Mouse (Mus musculus): ENCODE measurements at regions not wholly inside any gene's neighbourhood (a gene's known extent, or its start where the extent isn't known, plus 50 kb on each side); places are given as distances from the start of the nearest gene placed in this dataset.

GRCm38 (mm10) chr2:10307376-10307775, 62.9 kb upstream of the Sfmbt2 start:
- DNase-seq, result peak; percentile 40

- DNase-seq, result no peak
Measured at GRCm38 (mm10) chr2:10309656-10310055, 60.7 kb upstream of the Sfmbt2 start.

- peak; percentile 64 for DNase-seq
Measured at GRCm38 (mm10) chr2:10311719-10312118, 58.6 kb upstream of the Sfmbt2 start.

- no peak for DNase-seq
Measured at GRCm38 (mm10) chr2:10312398-10312797, 57.9 kb upstream of the Sfmbt2 start.

- no peak for DNase-seq
Measured at GRCm38 (mm10) chr2:10314251-10315243, 55.8 kb upstream of the Sfmbt2 start.

- no peak for DNase-seq
Measured at GRCm38 (mm10) chr2:10316347-10316746, 54.0 kb upstream of the Sfmbt2 start.

GRCm38 (mm10) chr2:10318166-10318768, 52.0 kb upstream of the Sfmbt2 start:
- DNase-seq, result no peak

Data from liver (tissue).